Mouse (Mus musculus): ENCODE measurements at regions not wholly inside any gene's neighbourhood (a gene's known extent, or its start where the extent isn't known, plus 50 kb on each side); places are given as distances from the start of the nearest gene placed in this dataset.

- H3K9ac ChIP-seq = no peak overlapping the region
- H3K9me3 ChIP-seq = no peaks in the 10 kb centered on the region
- 81% methylated on average over 10 of the region's 10 CpGs for WGBS
- no peak overlapping the region for H3K4me3 ChIP-seq (replicated peaks)
- H3K27ac ChIP-seq = no peak overlapping the region
- H3K27me3 ChIP-seq = no peaks in the 10 kb centered on the region
- no peak for ATAC-seq (ENCODE audit: low FRiP score)
- H3K36me3 ChIP-seq (replicated peaks) = no peaks in the 10 kb centered on the region
- H3K4me1 ChIP-seq = no peaks in the 10 kb centered on the region
- H3K4me2 ChIP-seq = no peak overlapping the region
Measured at GRCm38 (mm10) chr2:56997500-56997899, 126.3 kb downstream of the Nr4a2 start.

GRCm38 (mm10) chr2:56992851-56993250 is 131.0 kb downstream of the Nr4a2 start:
- no peak overlapping the region for H3K4me3 ChIP-seq (replicated peaks)
- H3K9me3 ChIP-seq = no peaks in the 10 kb centered on the region
- H3K4me2 ChIP-seq = no peak overlapping the region
- H3K27ac ChIP-seq = no peak overlapping the region
- 80% methylated on average over 5 of the region's 5 CpGs for WGBS
- ATAC-seq (ENCODE audit: low FRiP score) = no peak
- no peaks in the 10 kb centered on the region for H3K27me3 ChIP-seq
- H3K36me3 ChIP-seq (replicated peaks) = no peaks in the 10 kb centered on the region
- no peak overlapping the region for H3K9ac ChIP-seq
- no peaks in the 10 kb centered on the region for H3K4me1 ChIP-seq

- Histone ChIP-seq H3K9me3 (no peaks in the 10 kb centered on the region), H3K27me3 (no peaks in the 10 kb centered on the region), H3K27ac (no peak overlapping the region), H3K4me2 (no peak overlapping the region), H3K36me3 (replicated peaks) (no peaks in the 10 kb centered on the region), H3K4me3 (replicated peaks) (no peak overlapping the region), H3K9ac (no peak overlapping the region), H3K4me1 (no peaks in the 10 kb centered on the region)
- no peak for ATAC-seq (ENCODE audit: low FRiP score)
- 84% methylated on average over 3 of the region's 3 CpGs for WGBS
Measured at GRCm38 (mm10) chr2:56991821-56992220, 132.0 kb downstream of the Nr4a2 start.

GRCm38 (mm10) chr2:56990768-56991167 is 133.0 kb downstream of the Nr4a2 start:
- no peaks in the 10 kb centered on the region for H3K9me3 ChIP-seq
- no peaks in the 10 kb centered on the region for H3K4me1 ChIP-seq
- ATAC-seq (ENCODE audit: low FRiP score) = no peak
- no peaks in the 10 kb centered on the region for H3K27me3 ChIP-seq
- WGBS = 90% methylated on average over 9 of the region's 9 CpGs
- no peak overlapping the region for H3K4me2 ChIP-seq
- H3K4me3 ChIP-seq (replicated peaks) = no peak overlapping the region
- no peak overlapping the region for H3K27ac ChIP-seq
- H3K9ac ChIP-seq = no peak overlapping the region
- H3K36me3 ChIP-seq (replicated peaks) = no peaks in the 10 kb centered on the region

- no peak for ATAC-seq (ENCODE audit: low FRiP score)
- 80% methylated on average over 4 of the region's 4 CpGs for WGBS
- H3K36me3 ChIP-seq (replicated peaks) = no peaks in the 10 kb centered on the region
Measured at GRCm38 (mm10) chr2:56983167-56983566, 140.6 kb downstream of the Nr4a2 start.

GRCm38 (mm10) chr2:56980601-56981000 is 143.2 kb downstream of the Nr4a2 start:
- Histone ChIP-seq H3K9me3 (no peaks in the 10 kb centered on the region), H3K27ac (no peak overlapping the region), H3K4me3 (replicated peaks) (no peak overlapping the region), H3K27me3 (no peaks in the 10 kb centered on the region), H3K36me3 (replicated peaks) (no peaks in the 10 kb centered on the region), H3K4me2 (no peak overlapping the region), H3K4me1 (no peaks in the 10 kb centered on the region), H3K9ac (no peak overlapping the region)
- ATAC-seq (ENCODE audit: low FRiP score) = no peak

More at GRCm38 (mm10) chr2:56983167-56983566, 140.6 kb downstream of the Nr4a2 start:
- H3K27me3 ChIP-seq = no peaks in the 10 kb centered on the region
- H3K4me3 ChIP-seq (replicated peaks) = no peak overlapping the region
- no peak overlapping the region for H3K27ac ChIP-seq
- no peaks in the 10 kb centered on the region for H3K9me3 ChIP-seq
- no peak overlapping the region for H3K9ac ChIP-seq
- H3K4me2 ChIP-seq = no peak overlapping the region
- H3K4me1 ChIP-seq = no peaks in the 10 kb centered on the region

- H3K4me3 ChIP-seq (replicated peaks) = no peak overlapping the region
- no peak overlapping the region for H3K27ac ChIP-seq
- no peak overlapping the region for H3K4me2 ChIP-seq
- no peaks in the 10 kb centered on the region for H3K36me3 ChIP-seq (replicated peaks)
- H3K4me1 ChIP-seq = no peaks in the 10 kb centered on the region
- WGBS = 84% methylated on average over 1 of the region's 1 CpGs
- no peaks in the 10 kb centered on the region for H3K27me3 ChIP-seq
- no peaks in the 10 kb centered on the region for H3K9me3 ChIP-seq
- ATAC-seq (ENCODE audit: low FRiP score) = no peak
- no peak overlapping the region for H3K9ac ChIP-seq
Measured at GRCm38 (mm10) chr2:56975680-56976079, 148.1 kb downstream of the Nr4a2 start.

GRCm38 (mm10) chr2:56963937-56964695 is 159.7 kb downstream of the Nr4a2 start:
- Histone ChIP-seq H3K9ac (no peak overlapping the region), H3K4me3 (replicated peaks) (no peak overlapping the region), H3K27me3 (no peaks in the 10 kb centered on the region), H3K4me2 (no peak overlapping the region), H3K9me3 (no peaks in the 10 kb centered on the region), H3K4me1 (peaks cover 2% of the 10 kb centered on the region; the same call in 1 of the 2 replicates), H3K27ac (no peak overlapping the region), H3K36me3 (replicated peaks) (no peaks in the 10 kb centered on the region)
- no peak for ATAC-seq (ENCODE audit: low FRiP score)
- WGBS = 93% methylated on average over 3 of the region's 3 CpGs

GRCm38 (mm10) chr2:56959695-56960094 is 164.1 kb downstream of the Nr4a2 start:
- no peak overlapping the region for H3K4me2 ChIP-seq
- H3K4me3 ChIP-seq (replicated peaks) = no peak overlapping the region
- no peaks in the 10 kb centered on the region for H3K36me3 ChIP-seq (replicated peaks)
- no peaks in the 10 kb centered on the region for H3K9me3 ChIP-seq
- H3K27me3 ChIP-seq = no peaks in the 10 kb centered on the region
- H3K27ac ChIP-seq = no peak overlapping the region
- H3K9ac ChIP-seq = no peak overlapping the region
- H3K4me1 ChIP-seq = peaks cover 2% of the 10 kb centered on the region; the same call in 1 of the 2 replicates
- ATAC-seq (ENCODE audit: low FRiP score) = peak; percentile 46; the same call in 1 of the 2 replicates
- 39% methylated on average over 4 of the region's 4 CpGs for WGBS

GRCm38 (mm10) chr2:56953337-56953736 is 170.5 kb downstream of the Nr4a2 start:
- no peak overlapping the region for H3K9ac ChIP-seq
- no peaks in the 10 kb centered on the region for H3K27me3 ChIP-seq
- no peak overlapping the region for H3K4me3 ChIP-seq (replicated peaks)
- WGBS = 70% methylated on average over 8 of the region's 8 CpGs
- H3K4me2 ChIP-seq = no peak overlapping the region
- ATAC-seq (ENCODE audit: low FRiP score) = peak; percentile 57; the same call in 1 of the 2 replicates
- no peaks in the 10 kb centered on the region for H3K4me1 ChIP-seq
- no peak overlapping the region for H3K27ac ChIP-seq
- H3K36me3 ChIP-seq (replicated peaks) = no peaks in the 10 kb centered on the region
- no peaks in the 10 kb centered on the region for H3K9me3 ChIP-seq

GRCm38 (mm10) chr2:56912531-56912930 is 211.3 kb downstream of the Nr4a2 start:
- Histone ChIP-seq H3K36me3 (replicated peaks) (no peaks in the 10 kb centered on the region), H3K9ac (no peak overlapping the region), H3K4me1 (no peaks in the 10 kb centered on the region), H3K27me3 (no peaks in the 10 kb centered on the region), H3K27ac (no peak overlapping the region), H3K9me3 (no peaks in the 10 kb centered on the region), H3K4me3 (replicated peaks) (no peak overlapping the region), H3K4me2 (no peak overlapping the region)
- 95% methylated on average over 5 of the region's 5 CpGs for WGBS
- no peak for ATAC-seq (ENCODE audit: low FRiP score)

- Histone ChIP-seq H3K36me3 (replicated peaks) (no peaks in the 10 kb centered on the region), H3K9ac (no peak overlapping the region), H3K4me3 (replicated peaks) (no peak overlapping the region), H3K9me3 (no peaks in the 10 kb centered on the region), H3K4me2 (no peak overlapping the region), H3K27ac (no peak overlapping the region), H3K27me3 (no peaks in the 10 kb centered on the region), H3K4me1 (no peaks in the 10 kb centered on the region)
- WGBS = 89% methylated on average over 2 of the region's 2 CpGs
- ATAC-seq (ENCODE audit: low FRiP score) = no peak
Measured at GRCm38 (mm10) chr2:56909096-56909865, 214.5 kb downstream of the Nr4a2 start.

GRCm38 (mm10) chr2:56885181-56885580 is 238.6 kb downstream of the Nr4a2 start:
- no peak overlapping the region for H3K27ac ChIP-seq
- whole genome bisulfite sequencing = 40% methylated on average over 3 of the region's 3 CpGs
- no peaks in the 10 kb centered on the region for H3K9me3 ChIP-seq
- no peak for ATAC-seq (ENCODE audit: low FRiP score)
- H3K9ac ChIP-seq = no peak overlapping the region
- no peak overlapping the region for H3K4me3 ChIP-seq (replicated peaks)
- no peak overlapping the region for H3K4me2 ChIP-seq
- H3K36me3 ChIP-seq (replicated peaks) = no peaks in the 10 kb centered on the region
- H3K27me3 ChIP-seq = no peaks in the 10 kb centered on the region
- no peaks in the 10 kb centered on the region for H3K4me1 ChIP-seq

All from forebrain, embryonic 12.5 days (tissue).